Mouse (Mus musculus): ENCODE measurements at regions not wholly inside any gene's neighbourhood (a gene's known extent, or its start where the extent isn't known, plus 50 kb on each side); places are given as distances from the start of the nearest gene placed in this dataset.

- intact Hi-C loops (cut with DNase I) = no loop called here
- DNase-seq = no peak
These were observed 107.4 kb upstream of the Insig1 start for GRCm38 (mm10) chr5:27963765-27964164.

GRCm38 (mm10) chr5:27995186-27995585 is 76.0 kb upstream of the Insig1 start:
- intact Hi-C loops (cut with DNase I) = loop anchor here (1.0 to 5.0 kb wide), 3 partner anchors 42 to 99 kb away; partner anchors contain the start of gene Insig1
- peak; percentile 78 to 87 for DNase-seq

- DNase-seq = no peak
- intact Hi-C loops (cut with DNase I) = loop anchor here (5.0 kb wide), 2 partner anchors 40 to 75 kb away; partner anchors contain the start of gene Insig1
These were observed 73.4 kb upstream of the Insig1 start for GRCm38 (mm10) chr5:27997751-27998150.

DNA sequence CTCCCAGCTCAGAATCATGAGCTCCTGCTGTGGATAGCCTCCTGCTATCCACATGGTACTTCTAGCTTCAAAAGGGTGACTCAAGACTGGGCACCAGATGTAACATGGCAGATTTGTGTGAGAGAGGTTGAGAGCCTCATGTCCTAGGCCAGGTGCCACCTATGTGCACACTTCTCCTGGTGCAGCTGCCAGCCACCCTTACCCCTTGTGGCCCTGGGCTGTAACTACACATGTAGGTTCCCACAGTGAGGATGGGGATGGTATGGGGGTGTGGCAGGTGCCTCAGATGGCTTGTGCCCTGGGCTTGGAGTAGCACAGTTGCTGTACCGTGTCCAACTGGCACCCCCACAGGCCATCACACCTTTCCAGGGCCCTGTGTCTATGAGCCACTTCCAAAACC is 68.2 kb upstream of the Insig1 start:
- DNase-seq = no peak
- intact Hi-C loops (cut with DNase I) = no loop called here

DNA sequence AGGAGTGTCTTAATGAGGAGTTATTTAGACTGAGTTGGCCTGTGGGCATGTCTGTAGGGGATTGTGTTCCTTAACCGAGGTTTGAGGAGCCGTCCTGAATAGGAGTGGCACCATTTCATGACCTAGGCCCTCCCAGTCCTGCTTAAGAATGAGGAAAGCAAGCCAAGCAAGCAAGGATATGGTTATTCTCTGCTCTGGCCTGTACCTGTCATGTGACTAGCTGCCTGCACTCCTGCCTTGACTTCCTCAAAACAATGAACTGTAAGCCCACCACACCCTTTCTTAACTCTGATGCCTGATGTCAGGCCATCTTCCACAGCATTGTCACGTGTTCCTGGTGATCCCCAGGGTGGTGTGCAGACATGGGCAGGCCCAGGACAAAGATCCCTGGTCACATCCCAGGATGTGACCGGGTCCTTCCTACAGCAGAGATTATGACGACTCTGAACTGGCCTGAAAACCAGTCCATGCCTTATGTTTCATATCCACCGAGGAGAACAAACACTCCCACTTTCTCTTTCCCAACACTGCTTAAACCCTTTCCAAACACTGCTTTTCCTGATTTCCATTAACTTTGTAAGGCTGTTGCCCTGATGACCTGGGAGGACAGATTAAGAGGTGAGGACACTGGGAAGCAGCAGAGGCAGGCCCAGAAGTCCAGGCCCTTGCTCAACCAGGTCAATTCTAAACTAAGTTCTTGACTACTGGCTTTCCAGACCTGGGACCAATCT is 67.2 kb upstream of the Insig1 start:
- no peak for DNase-seq
- intact Hi-C loops (cut with DNase I) = no loop called here

DNA sequence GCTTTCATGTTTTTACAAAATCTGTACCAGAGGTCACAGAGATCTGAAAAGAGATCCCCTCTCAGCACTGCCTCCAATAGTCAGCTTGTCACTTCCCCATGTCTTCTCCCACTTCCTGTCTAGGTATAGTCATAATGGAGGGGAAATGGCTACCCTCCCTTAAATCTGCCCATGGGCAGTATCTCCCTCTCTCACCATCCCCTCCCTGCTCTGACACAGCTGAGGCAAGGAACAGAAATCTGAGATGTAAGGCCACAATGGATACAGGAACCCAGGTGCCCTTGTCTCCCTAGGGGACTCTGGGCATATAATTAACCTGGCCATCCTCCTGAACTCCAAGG is 66.7 kb upstream of the Insig1 start:
- no peak for DNase-seq
- intact Hi-C loops (cut with DNase I) = no loop called here

DNA sequence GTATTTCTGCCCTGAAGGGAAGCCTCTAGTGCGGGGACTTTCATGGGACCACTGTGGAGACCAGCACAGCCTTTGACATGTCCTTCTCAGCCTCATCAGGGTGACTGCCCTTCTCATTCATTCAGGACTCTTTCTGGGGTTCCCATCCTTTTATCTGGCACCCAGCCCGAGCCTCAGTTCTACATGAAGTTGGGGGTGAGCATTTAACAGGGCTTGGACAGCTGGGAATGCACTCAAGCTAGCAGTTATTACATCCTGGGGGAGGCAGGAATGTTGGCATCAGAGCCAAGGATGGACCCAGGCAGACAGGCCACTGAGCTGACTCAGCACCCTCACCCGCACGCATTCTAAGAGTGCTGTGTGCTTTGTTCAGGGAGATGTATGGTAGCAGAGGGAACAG is 61.8 kb upstream of the Insig1 start:
- intact Hi-C loops (cut with DNase I) = no loop called here
- no peak for DNase-seq

DNA sequence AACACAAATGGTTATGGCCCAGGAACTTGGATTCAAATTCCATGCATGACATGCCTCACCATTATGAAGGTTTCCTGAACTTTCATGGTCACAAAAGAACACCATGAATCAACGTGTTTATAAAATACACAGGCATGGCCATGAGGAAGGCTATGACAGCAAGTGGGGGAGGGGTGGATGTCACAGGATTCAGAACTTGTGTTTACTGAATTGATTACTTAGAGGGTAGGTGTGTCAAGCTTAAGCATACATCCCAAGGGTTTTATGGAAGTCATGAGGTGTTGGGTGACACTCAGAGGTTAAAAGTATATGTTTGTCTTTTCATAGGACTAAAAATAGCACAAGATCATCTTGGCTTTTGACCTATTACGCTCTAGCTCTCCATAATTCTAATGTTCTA is 61.3 kb upstream of the Insig1 start:
- no peak for DNase-seq
- intact Hi-C loops (cut with DNase I) = no loop called here

- intact Hi-C loops (cut with DNase I) = no loop called here
- no peak for DNase-seq
These were observed 60.6 kb upstream of the Insig1 start for GRCm38 (mm10) chr5:28010529-28010928.

GRCm38 (mm10) chr5:28012496-28012895 is 58.7 kb upstream of the Insig1 start:
- DNase-seq = no peak
- intact Hi-C loops (cut with DNase I) = no loop called here

DNA sequence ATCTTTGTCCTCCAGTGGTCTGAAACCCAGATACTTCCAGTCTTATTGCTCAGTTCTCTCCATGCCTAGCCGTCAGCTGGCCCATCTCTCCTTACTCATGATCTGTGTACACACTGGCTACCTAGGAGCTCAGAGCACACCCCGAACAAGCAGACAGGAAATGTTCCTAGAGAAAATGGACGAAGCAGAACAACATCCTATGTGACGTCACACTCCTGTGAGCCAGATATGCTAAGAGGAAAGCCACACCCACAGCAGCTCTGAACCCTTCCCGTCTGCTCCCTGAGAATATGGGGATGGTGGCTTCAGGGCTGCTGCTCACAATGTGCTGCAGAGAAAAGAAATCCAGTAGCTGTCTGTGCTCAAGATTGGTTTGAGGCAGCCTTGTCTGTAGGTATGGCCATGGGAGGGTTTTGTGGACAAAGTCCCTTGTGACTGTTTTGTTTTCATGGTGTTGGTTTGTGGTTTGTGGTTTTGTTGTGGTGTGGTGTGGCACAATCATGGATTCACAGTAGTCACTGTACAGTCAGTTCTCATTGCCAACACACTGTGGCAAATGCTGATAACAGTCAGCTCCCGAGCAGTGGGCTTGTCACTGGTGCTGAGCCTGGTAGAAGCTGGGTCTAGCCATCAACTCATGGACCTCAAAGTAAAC is 57.4 kb upstream of the Insig1 start:
- no peak for DNase-seq
- intact Hi-C loops (cut with DNase I) = no loop called here

DNA sequence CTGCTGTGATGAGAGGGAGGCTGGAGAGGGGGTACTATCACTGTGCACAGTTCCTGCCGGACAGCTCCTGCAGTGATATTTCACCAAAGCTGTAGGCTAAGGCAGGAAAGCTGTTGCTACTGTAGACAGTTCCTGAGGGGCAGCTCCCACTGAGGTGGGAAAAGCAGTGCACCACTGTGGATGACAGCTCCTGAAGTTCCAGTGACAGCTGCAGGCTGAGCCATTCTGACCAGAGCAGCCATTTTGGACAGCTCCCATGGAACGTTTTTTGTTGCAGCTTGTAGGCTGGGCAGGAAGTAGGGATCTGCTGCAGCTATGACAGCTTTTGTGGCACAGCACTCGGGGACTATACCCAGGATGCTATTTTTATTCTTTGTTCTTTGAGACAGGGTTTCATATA is 51.3 kb upstream of the Insig1 start:
- no peak for DNase-seq
- intact Hi-C loops (cut with DNase I) = no loop called here
